Mouse (Mus musculus) liver, adult (tissue): ENCODE data around the gene Hmox1.

Source experiments
- GATA4 ChIP-seq: IDR thresholded peaks from 2 replicates; pipeline ENCODE4 v1.6.1; 2014; ENCODE audit warnings: mild to moderate bottlenecking, low read length; ENCODE audit not compliant: insufficient replicate concordance

Hmox1 gene

DNA sequence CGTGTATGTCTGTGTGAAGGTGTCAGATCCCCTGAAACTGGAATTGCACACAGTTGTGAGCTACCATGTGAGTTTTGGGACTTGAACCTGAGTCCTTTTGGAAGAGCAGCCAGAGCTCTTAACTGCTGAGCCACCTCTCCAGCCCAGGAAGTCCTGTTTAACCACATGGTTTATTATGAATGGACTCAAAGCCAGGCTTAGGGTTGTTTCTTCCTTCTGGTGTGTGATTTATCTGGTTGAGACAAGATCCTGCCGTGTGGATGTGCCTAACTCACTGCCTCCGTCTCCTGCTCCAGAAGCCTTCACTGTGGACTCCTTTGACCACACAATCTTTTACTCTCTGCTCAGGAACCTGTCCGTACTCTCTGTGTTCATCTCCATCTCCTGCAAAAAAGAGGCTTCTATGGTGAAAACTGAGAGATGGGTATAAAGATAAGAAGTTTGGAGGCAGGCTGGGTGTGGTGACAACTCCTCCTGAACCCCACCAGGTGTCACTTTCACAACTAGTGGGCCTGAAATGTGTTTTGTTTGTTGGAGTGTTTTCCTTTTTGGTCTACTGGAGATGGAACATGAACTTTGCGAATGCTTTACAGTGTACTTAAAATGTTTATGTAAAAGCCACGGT is 11.1 kb upstream of the Hmox1 start:
- TF ChIP-seq GATA4 = no peak

DNA sequence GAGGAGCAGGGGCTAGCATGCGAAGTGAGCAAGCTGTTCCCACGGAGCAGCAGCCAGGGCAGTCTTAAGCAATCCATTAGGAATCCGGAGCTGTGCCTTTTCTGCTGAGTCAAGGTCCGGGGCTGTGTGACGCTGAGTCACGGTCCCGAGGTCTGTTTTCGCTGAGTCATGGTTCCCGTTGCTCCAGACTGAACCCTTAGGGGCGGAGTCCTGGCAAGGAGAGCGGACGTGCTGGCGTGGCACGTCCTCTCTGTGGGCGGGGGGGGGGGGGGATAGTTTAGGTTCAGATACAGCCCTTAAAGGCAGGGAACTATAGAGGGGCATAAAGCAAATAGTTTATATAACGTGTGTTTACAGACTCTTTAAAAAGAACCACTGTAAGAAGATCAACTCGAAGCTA is 9.6 kb upstream of the Hmox1 start:
- TF ChIP-seq GATA4 = no peak

DNA sequence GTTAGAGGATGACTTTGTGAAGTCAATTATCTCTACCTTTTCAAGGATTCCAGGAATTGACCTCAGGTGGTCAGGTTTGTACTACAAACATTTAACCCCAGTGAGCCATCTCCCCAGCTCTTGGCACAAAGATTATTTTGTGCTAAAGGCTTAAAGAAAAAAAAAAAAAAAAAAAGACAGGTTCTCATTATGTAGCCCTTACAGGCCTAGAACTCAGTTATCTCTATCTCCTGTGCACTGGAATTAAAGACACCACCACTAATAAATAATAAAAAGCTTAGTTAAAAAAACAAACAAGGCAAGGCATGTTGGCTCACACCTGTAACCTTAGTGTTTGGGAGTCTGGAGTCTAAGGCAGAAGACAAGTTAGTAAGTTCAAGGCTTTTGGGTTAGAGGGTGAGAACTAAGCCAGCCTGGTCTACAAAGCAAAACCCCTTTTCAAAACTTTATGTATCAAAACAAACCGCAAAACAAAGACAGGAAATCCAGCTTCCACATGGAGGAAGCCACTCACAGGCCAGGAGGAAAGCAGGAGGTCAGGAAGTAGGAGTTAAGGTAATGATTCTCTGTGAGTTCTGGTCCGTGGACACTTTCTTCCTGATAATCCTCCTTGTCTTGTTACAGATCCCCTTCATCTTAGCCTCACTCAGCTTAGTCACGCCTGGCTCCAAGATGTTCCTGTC is 8.9 kb upstream of the Hmox1 start:
- TF ChIP-seq GATA4 = no peak

DNA sequence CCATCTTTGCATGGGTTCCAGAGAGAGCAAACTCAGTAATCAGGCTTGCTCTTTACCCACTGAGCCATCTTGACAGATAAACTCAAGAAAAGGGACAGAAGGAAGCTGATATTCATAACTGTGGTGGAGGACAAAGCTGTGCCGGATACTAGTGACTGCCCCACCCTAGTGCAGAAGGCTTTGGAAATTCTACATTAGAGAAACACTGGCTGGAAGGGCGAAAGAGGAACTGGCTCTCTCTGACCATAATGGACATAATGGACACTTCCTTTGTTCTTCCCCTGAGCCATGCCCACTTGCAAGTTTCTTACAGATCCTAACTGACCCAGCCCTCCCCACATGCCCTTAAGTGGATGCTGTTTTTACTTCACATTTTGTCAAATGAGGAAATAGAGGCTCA is 7.4 kb upstream of the Hmox1 start:
- no peak for TF ChIP-seq GATA4

DNA sequence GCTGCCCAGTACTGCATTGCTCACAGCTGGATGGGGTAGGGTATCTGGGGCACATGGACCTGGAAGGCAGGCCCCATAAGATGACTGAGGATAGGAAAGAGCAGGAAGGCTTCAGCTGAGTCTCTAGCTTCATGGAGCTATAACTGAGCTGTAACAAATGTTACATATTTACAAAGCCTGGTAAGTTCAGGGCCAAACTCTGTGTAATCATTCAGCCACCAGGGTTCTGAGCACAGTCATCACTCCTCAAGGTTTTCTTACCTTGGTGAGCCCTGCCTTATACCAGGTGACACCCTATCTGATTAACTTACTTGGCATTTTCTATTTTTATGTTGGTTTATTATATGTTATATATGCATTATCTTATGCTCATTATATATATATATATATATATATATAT is 6.3 kb upstream of the Hmox1 start:
- TF ChIP-seq GATA4 = no peak

DNA sequence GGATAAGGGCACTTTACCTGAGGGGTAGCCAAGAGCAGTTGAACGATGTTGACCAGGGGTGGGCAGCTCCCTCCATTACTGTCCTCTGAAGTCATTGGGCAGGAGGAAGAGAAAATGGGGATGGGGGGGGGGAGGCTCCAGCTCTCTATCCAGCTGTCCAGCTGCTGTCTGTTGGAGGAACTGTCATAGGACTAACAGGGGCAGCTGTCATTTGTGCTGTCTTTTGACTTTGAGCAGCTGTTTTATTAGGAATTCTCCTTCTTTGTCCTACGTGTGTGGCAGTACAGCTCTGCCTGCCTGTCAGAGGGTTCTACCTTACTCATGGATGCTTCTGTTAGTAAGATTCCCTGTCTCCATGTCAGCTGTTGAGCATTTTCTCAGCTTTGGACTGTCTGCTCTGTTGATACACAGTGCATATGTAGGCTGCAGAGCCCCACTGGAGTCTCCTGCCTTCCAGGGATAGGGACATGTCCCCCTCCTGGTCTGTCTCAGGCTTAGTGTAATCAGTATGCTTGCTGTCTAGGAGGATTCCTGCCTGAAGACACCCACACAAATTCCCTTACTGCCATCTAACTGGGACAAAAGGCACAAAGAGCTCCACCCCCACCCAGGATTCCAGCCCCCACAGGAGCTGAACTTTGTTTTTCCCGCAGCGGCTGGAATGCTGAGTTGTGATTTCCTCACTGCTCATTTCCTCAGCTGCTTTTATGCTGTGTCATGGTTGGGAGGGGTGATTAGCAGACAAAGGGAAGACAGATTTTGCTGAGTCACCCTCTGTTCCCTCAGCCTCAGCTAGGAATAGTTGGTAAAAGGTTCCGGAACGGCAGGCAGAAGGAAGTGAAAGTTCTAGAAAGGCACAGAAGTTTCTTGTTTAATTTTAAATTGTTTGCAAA is 4.2 kb upstream of the Hmox1 start:
- TF ChIP-seq GATA4 = peak; percentile 76; the same call in 1 of the 2 replicates

DNA sequence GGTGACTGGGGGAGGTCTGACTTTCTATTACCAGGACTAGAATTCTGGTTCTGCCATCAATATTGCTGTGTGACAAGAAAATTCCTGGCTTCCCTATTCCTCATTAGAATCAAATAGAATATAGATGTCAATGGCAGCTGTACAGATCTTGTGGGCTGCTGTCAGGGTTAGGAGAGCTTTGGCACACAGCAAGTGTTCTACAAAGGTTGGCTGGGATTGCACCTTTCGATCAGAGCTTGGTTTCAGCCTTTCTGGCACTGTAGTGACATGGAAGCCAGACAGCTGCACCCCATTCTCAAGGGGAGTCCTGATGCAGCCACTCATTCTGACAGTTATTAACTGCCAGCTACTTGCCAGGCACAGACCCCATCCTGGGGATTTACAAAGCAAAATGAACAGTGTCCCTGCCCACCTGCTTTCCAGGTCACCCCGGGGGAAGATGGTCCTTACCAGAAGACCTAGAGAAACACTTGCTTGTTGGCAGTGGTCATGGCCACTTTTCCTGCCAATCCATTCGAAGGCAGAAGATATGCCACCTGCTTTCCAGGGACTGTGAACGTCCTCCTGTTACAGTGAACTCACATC is 2.5 kb upstream of the Hmox1 start:
- no peak for TF ChIP-seq GATA4

DNA sequence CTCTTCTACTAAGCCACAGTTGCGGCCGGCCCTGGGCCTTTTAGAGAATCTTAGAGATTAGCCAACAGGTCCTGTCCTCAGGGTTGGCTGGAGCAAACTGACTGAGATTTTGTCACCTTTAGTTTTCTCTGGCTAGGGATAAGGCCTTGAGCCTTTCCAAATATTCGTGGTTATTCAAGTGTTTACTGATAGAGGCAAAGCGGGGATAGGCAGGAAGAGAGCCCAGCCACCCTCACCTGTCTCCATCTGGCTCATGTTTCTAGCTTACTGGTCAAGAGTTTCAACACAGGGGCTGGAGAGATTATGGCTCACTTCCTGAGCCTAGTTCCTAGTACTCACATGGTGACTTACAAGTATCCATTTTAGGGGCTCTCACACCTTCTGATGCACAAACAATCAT is 9.5 kb downstream of the Hmox1 start:
- TF ChIP-seq GATA4 = no peak

DNA sequence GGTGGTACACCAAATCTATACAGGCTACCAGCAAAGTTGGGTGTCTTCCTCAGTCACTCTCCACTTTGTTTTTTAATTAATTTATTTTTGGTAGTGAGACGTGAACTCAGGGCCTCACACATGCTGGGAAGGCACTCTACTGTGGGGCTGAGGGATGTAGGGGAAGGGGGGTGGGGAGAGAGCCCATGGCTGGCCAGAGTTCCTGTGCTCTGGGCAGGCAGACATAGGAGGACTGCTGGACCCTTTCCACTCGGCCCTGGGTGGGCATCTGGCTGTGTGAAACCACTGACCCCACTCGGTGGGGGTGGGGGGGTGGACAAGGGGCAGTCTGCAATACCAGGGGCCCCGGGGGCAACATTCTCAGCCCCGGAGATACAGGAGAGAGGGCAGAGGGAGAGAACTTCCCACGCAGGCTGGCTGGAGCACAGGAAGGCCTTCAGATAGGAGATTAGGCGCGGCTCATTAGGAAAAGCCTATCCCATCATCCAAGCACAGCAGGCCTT is 10.0 kb downstream of the Hmox1 start:
- no peak; the same call in 1 of the 2 replicates for TF ChIP-seq GATA4

DNA sequence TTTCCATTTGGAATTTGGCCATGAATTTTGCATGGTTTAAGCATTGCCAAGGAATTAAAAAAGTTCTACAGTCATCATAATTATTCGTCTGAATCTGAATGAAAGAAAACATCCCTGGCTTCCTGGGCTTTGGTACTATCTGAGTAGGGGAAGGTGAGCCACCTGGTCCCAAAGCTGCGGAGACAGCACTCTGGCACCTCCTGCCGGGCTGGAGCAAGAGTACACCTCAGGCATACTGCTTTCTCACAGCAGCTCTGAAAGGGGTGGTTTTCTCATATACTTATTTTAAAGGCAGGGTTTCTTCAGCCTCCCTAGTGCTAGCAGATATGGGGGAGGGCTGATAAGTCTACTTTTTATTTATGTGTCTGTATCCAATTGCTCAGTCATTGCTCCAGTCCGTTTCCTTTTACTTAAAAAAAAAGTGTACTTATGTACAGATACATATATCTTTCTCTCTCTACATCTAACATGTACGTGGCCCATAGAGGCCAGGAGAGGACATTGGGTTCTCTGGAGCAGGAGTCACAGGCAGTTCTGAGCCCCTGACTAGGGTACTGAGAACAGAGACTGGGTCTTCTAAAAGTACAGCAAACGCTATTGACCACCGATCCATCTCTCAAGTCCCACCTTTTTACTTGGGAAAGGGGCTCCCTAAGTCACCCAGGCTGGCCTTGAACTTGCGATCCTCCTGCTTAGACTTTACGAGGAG is 15.3 kb downstream of the Hmox1 start:
- no peak for TF ChIP-seq GATA4

DNA sequence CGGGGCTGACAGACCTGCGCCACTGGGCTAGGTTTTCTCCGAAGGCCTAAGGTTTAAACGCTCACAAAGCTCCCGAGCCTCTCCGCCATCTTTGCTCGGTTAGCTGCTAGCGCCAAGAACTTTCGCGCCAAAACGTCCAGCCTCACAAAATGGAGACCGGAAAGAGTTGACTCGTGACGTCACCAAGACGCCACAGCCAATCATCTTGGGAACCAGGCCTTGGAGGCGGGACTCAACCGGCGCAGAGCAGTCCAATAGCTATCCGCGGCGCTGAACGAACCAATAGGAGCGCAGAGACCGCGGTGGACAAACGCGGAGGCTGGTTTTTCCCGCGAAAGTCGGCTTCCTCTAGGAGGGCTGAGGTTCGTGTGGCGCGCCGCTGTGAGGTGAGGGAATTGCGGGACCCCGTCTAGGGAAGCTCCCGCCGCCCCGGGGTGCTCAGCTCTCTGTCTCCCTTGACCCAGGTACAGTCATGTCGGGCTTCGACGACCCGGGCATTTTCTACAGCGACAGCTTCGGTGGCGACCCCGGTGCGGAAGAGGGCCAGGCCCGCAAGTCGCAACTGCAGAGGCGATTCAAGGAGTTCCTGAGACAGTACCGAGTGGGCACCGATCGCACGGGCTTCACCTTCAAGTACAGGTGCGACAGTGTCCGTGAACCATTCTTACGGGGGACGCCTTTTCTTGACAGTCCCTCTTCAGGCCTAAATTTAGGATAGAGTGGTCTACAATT is 16.0 kb downstream of the Hmox1 start, which contains the start of gene Mcm5:
Gene Mcm5, plus strand, starts transcription at position 334 of the 732 bp plus-strand sequence.
- no peak; the same call in 1 of the 2 replicates for TF ChIP-seq GATA4

DNA sequence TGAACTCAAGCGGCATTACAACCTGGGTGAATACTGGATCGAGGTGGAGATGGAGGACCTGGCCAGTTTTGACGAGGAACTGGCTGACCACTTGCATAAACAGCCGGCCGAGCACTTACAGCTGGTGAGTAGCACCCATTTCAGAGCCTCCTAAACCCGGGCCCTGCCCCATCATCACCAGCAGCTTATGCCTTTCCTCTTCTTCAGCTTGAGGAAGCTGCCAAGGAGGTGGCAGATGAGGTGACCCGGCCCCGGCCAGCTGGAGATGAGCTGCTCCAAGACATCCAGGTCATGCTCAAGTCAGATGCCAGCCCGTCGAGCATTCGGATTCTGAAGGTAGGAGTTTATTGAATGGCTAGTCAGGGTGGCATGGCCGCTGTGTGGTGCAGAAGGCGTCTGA is 16.7 kb downstream of the Hmox1 start:
- no peak for TF ChIP-seq GATA4

DNA sequence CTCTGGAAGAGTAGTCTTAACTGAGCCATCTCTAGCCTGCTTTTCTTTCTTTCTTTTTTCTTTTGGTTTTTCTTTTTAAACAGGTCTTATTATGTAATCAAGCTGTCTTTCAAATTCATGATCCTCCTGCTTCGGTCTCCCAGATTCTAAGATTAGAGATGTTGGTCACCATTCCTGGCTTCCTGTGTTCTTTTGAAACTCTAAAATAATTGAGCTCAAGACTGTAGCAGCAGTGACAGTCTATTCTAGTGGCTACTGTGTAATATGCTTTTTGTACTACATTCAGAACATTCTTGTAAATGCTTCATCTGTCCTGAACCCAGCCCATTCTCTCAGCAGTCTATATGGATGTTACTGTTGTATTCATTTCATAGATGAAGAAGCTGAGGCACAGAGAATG is 25.1 kb downstream of the Hmox1 start:
- no peak for TF ChIP-seq GATA4

DNA sequence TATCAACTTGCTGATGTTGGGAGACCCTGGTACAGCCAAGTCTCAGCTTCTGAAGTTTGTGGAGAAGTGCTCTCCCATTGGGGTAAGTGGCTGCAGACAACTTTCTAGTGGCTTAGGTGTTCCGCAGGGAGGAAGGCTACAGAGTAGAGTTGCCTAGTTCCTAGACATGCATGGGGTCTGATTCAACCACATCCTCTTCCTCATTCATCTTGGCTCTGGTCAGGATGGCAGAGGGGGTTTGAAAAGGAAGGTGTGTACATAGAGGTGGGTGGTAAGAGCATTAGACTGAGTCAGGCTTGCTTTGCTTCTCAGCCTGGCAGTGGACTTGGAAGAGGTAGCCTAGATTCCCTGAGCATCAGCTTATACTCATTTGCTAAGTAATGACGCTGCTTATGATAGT is 25.9 kb downstream of the Hmox1 start:
- TF ChIP-seq GATA4 = no peak

DNA sequence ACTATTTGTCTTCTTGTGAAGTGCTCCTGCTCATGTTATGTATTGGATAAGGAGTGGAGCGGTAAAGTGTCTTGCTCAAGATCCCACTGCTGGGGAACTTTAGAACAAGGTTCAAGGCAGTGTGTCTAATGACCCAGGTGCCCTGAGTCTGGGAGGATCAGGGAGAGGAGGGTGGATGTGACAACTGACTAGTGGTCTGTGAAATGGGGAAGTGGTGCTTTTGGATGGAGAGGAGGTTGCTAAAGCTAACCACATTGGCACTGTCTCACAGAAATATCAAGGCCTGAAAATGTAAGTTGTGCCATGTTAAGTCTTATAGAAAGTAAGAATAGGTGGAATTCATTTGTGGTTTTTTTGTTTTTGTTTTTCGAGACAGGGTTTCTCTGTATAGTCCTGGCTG is 26.3 kb downstream of the Hmox1 start:
- TF ChIP-seq GATA4 = no peak

DNA sequence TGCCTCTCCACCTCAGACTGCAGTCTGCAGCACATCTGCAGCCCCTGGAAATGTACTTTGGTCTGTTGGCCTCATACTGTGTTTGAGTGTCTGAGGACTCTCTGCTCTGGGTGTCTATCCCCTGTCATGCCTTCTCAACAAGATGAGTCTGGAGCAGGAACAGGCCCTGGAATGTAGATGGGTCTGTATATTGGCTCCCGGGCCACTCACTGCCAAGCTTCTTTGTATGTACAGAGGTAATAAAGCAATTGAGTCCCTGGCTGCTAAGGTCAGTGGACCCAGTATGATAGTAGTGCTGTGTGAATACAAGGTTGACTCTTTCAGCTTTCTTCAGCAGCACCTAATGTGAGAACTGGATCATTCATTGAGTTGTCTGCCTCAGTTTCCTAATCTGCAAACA is 34.0 kb downstream of the Hmox1 start:
- no peak for TF ChIP-seq GATA4
